Mouse (Mus musculus) heart, adult 2 months (tissue): ENCODE results near the gene Cyp1a2.

ENCODE experiments used
- CTCF ChIP-seq: fragments of 200-600 bp; IDR thresholded peaks from 2 replicates; pipeline ENCODE4 v1.8.1; 2022; ENCODE audit warnings: antibody characterized with exemption, mild to moderate bottlenecking, moderate library complexity
- POLR2A ChIP-seq: fragments of 200-500 bp; IDR thresholded peaks from 2 replicates; pipeline ENCODE4 v1.6.1; 2011; ENCODE audit warnings: mild to moderate bottlenecking, low read depth, low read length, control low read depth; ENCODE audit not compliant: insufficient read depth

DNA sequence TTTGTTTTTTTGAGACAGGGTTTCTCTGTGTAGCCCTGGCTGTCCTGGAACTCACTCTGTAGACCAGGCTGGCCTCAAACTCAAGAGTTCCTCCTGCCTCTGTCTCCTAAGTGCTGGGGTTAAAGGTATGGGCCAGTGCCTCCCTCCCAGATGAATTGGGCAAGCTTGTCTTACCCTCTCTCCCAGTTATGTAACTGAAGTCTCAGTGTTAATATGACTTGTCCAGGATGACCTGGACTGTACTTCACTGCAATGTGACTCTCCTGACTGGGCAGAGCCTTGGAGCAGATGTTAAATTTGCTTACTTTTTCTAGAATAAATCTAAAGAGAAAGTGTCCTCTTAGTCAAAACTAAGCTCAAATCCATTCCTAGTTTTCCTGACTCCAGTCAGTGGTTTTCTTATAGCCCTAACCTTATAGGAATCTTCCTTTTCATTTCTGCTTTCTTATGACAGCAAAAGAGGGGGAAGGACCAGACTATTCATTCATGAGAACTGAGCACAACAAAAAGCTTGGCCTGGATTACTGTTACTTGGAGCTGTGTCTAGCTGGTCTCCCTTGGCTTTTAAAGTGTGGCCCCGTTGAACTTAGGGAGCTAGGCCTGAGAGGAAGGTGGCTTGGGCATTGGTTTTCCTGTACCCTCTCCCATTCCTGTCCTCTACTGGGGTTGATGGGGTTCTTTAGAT, 15.1 kb upstream of the Cyp1a2 start:
- TF ChIP-seq POLR2A (no peak), CTCF (no peak)
